Mouse (Mus musculus): ENCODE data around the gene Stc2. TPM values are rescaled to one million over a fixed set of nuclear protein-coding genes. Genes with fewer than 3 reads are reported as not detected.

Stc2 gene
- polyA plus RNA-seq, 2 experiments, result 0.18 to 0.46 TPM

DNA sequence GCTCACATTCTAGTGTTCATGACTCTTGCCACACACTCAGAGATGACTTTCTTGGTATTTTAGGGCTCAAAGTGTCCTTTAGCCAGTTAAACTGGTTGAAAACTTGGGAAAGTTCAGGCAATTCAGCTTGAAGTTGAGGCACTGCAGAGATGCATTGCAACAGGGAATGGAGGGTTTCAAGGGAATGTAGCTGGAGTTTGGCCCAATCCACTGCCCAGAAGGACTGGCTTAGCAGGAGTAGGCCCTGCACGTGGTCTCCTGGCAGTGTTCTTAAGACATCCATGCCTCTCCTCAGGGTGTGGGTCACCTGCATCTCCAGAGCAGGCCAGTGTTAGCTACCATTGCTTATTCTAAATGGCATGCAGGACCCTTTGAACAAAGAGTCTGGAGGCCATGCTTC, 7.0 kb downstream of the Stc2 start:
- Histone ChIP-seq H3K27ac (no peak overlapping the region), H3K9ac (replicated peaks) (no peak overlapping the region), H3K27me3 (ENCODE audit: control insufficient read depth, insufficient read depth, low read length) (no peaks in the 10 kb centered on the region), H3K4me3 (ENCODE audit: insufficient read depth in 1 of 2, low read depth in 2 of 2, low read length in 2 of 2) (no peak overlapping the region), H3K4me1 (replicated peaks; ENCODE audit: control insufficient read depth in 2 of 2, insufficient read depth in 2 of 2, low read length in 1 of 2) (no peaks in the 10 kb centered on the region), H3K9me3 (ENCODE audit: control insufficient read depth, low read length) (no peaks in the 10 kb centered on the region), H3K4me2 (ENCODE audit: low read depth) (no peak overlapping the region), H3K36me3 (replicated peaks; ENCODE audit: control insufficient read depth, insufficient read depth, low read depth) (no peaks in the 10 kb centered on the region)
- ATAC-seq (ENCODE audit: insufficient read depth) (no peak), DNase-seq (ENCODE audit: low read depth in 3 of 3, low spot score in 3 of 3) (no peak)
- 57% methylated on average over 1 of the region's 1 CpGs for WGBS (ENCODE audit: insufficient replicate concordance)
- TF ChIP-seq EP300 (IDR thresholded peaks at IDR 0.05; ENCODE audit: low read depth), result no peak
- TF ChIP-seq CTCF (IDR thresholded peaks at IDR 0.05; ENCODE audit: low read depth), result no peak

- no peak overlapping the region for H3K4me3 ChIP-seq (ENCODE audit: insufficient read depth in 1 of 2, low read depth in 2 of 2, low read length in 2 of 2)
- no peak for ATAC-seq (ENCODE audit: insufficient read depth)
- WGBS (ENCODE audit: insufficient replicate concordance), result 30% methylated on average over 3 of the region's 3 CpGs
These were observed 7.5 kb downstream of the Stc2 start for GRCm38 (mm10) chr11:31362330-31362729.

GRCm38 (mm10) chr11:31361047-31361446, 8.8 kb downstream of the Stc2 start:
- WGBS (ENCODE audit: insufficient replicate concordance), result 81% methylated on average over 4 of the region's 4 CpGs
- no peak overlapping the region for H3K9ac ChIP-seq (replicated peaks)
- no peak for ATAC-seq (ENCODE audit: insufficient read depth)
- H3K27ac ChIP-seq, result no peak overlapping the region
- no peak overlapping the region for H3K4me2 ChIP-seq (ENCODE audit: low read depth)
- no peaks in the 10 kb centered on the region for H3K27me3 ChIP-seq (ENCODE audit: control insufficient read depth, insufficient read depth, low read length)
- TF ChIP-seq EP300 (IDR thresholded peaks at IDR 0.05; ENCODE audit: low read depth) (no peak), CTCF (IDR thresholded peaks at IDR 0.05; ENCODE audit: low read depth) (no peak)
- no peak overlapping the region for H3K4me3 ChIP-seq (ENCODE audit: insufficient read depth in 1 of 2, low read depth in 2 of 2, low read length in 2 of 2)
- no peak for DNase-seq (ENCODE audit: low read depth in 3 of 3, low spot score in 3 of 3)
- peaks cover 0 to 3% of the 10 kb centered on the region in 2 experiments; a peak in 1 of 4 replicates for H3K4me1 ChIP-seq (replicated peaks; ENCODE audit: control insufficient read depth in 2 of 2, insufficient read depth in 2 of 2, low read length in 1 of 2)
- H3K36me3 ChIP-seq (replicated peaks; ENCODE audit: control insufficient read depth, insufficient read depth, low read depth), result no peaks in the 10 kb centered on the region
- no peaks in the 10 kb centered on the region for H3K9me3 ChIP-seq (ENCODE audit: control insufficient read depth, low read length)

More at GRCm38 (mm10) chr11:31362330-31362729, 7.5 kb downstream of the Stc2 start:
- H3K4me2 ChIP-seq (ENCODE audit: low read depth), result no peak overlapping the region
- H3K27me3 ChIP-seq (ENCODE audit: control insufficient read depth, insufficient read depth, low read length), result no peaks in the 10 kb centered on the region
- H3K27ac ChIP-seq, result no peak overlapping the region
- no peaks in the 10 kb centered on the region for H3K36me3 ChIP-seq (replicated peaks; ENCODE audit: control insufficient read depth, insufficient read depth, low read depth)
- TF ChIP-seq EP300 (IDR thresholded peaks at IDR 0.05; ENCODE audit: low read depth) (no peak), CTCF (IDR thresholded peaks at IDR 0.05; ENCODE audit: low read depth) (no peak)
- H3K9me3 ChIP-seq (ENCODE audit: control insufficient read depth, low read length), result no peaks in the 10 kb centered on the region
- no peak for DNase-seq (ENCODE audit: low read depth in 3 of 3, low spot score in 3 of 3)
- H3K9ac ChIP-seq (replicated peaks), result no peak overlapping the region
- H3K4me1 ChIP-seq (replicated peaks; ENCODE audit: control insufficient read depth in 2 of 2, insufficient read depth in 2 of 2, low read length in 1 of 2), result no peaks in the 10 kb centered on the region

DNA sequence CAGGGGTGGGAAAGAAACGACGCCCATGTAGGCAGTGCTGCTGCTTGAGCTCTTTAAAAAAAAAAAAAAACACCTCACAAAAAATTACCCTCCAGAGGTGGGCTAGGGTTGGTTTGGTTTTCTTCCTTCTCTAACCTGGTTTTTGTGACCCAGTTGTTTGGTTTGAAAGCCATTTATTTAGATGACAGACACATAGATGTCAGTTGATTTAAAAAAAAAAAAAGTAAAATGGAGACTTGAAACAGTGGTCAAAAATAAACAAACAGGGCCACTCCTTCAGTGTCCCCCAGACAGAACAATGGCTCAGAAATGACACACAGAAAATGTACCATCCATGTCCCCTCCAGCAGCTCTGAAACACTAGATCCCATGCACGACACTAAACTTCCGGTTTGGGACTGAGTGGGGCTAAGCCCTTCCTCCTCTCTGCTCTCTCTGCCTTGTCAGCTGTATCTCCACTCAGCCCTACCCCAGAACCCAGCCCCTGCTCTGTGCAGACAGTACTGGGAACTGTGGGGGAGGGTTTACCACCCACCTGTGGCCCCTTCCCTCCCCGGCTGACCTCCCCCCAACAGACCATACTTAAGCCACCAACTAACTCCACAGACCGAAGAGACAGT, 10.5 kb downstream of the Stc2 start:
- Histone ChIP-seq H3K4me2 (ENCODE audit: low read depth) (no peak overlapping the region), H3K4me3 (ENCODE audit: insufficient read depth in 1 of 2, low read depth in 2 of 2, low read length in 2 of 2) (no peak overlapping the region), H3K27ac (no peak overlapping the region), H3K27me3 (ENCODE audit: control insufficient read depth, insufficient read depth, low read length) (no peaks in the 10 kb centered on the region), H3K36me3 (replicated peaks; ENCODE audit: control insufficient read depth, insufficient read depth, low read depth) (no peaks in the 10 kb centered on the region), H3K4me1 (replicated peaks; ENCODE audit: control insufficient read depth in 2 of 2, insufficient read depth in 2 of 2, low read length in 1 of 2) (peaks cover 0 to 6% of the 10 kb centered on the region in 2 experiments; a peak in 1 of 4 replicates), H3K9me3 (ENCODE audit: control insufficient read depth, low read length) (no peaks in the 10 kb centered on the region), H3K9ac (replicated peaks) (no peak overlapping the region)
- WGBS (ENCODE audit: insufficient replicate concordance), result 53% methylated on average over 6 of the region's 6 CpGs
- TF ChIP-seq CTCF (IDR thresholded peaks at IDR 0.05; ENCODE audit: low read depth) (no peak), EP300 (IDR thresholded peaks at IDR 0.05; ENCODE audit: low read depth) (no peak)
- ATAC-seq (ENCODE audit: insufficient read depth), result no peak
- DNase-seq (ENCODE audit: low read depth in 3 of 3, low spot score in 3 of 3), result no peak

DNA sequence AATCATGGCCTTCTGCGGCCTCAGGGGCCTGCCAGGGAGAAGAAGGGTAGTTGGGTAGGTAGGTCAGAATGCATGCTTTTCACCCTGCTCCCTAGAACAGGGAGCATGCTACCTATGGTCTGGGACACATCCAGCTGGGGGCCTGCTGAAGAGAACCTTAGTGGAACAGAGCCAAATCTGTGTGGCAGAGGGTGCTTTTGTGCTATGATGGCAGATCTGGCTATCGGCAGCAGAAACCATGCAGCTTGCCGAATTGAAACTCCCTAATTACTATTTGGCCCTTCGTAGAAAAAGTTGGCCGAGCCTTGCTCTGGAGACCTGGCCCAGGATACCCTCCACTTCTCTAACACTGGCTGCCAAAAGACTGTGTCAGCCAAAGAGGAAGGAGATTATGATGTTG, 11.4 kb downstream of the Stc2 start:
- TF ChIP-seq EP300 (IDR thresholded peaks at IDR 0.05; ENCODE audit: low read depth), result no peak
- TF ChIP-seq CTCF (IDR thresholded peaks at IDR 0.05; ENCODE audit: low read depth), result no peak
- H3K27ac ChIP-seq, result no peak overlapping the region

More for the DNA sequence above, 11.4 kb downstream of the Stc2 start:
- Histone ChIP-seq H3K9me3 (ENCODE audit: control insufficient read depth, low read length) (no peaks in the 10 kb centered on the region), H3K4me2 (ENCODE audit: low read depth) (no peak overlapping the region), H3K4me3 (ENCODE audit: insufficient read depth in 1 of 2, low read depth in 2 of 2, low read length in 2 of 2) (no peak overlapping the region), H3K9ac (replicated peaks) (no peak overlapping the region), H3K4me1 (replicated peaks; ENCODE audit: control insufficient read depth in 2 of 2, insufficient read depth in 2 of 2, low read length in 1 of 2) (peaks cover 0 to 6% of the 10 kb centered on the region in 2 experiments; a peak in 1 of 4 replicates), H3K36me3 (replicated peaks; ENCODE audit: control insufficient read depth, insufficient read depth, low read depth) (no peaks in the 10 kb centered on the region), H3K27me3 (ENCODE audit: control insufficient read depth, insufficient read depth, low read length) (no peaks in the 10 kb centered on the region)
- no peak for ATAC-seq (ENCODE audit: insufficient read depth)
- no peak for DNase-seq (ENCODE audit: low read depth in 3 of 3, low spot score in 3 of 3)
- 67% methylated on average over 5 of the region's 5 CpGs for WGBS (ENCODE audit: insufficient replicate concordance)

Data from liver, embryonic 14.5 days (tissue).